Mouse (Mus musculus) adrenal gland, adult 10 weeks (tissue): Measurements from ENCODE around the gene Dlg4. TPM values are rescaled to one million over a fixed set of nuclear protein-coding genes. Genes with fewer than 3 reads are reported as not detected.

Source experiments
- polyA plus RNA-seq: library from polyadenylated mRNA; stranded (reverse); fragments of 350-450 nt; fragmentation: Illumina TruSeq; extraction: RNeasy Lipid Tissue Mini Kit (QIAGEN cat#74804); gene quantifications from one replicate; pipeline ENCODE4 v1.2.3, GENCODE M21; 2014; ENCODE audit warnings: low read depth, low replicate concordance

The Dlg4 gene
- polyA plus RNA-seq, result 1.6 TPM

DNA sequence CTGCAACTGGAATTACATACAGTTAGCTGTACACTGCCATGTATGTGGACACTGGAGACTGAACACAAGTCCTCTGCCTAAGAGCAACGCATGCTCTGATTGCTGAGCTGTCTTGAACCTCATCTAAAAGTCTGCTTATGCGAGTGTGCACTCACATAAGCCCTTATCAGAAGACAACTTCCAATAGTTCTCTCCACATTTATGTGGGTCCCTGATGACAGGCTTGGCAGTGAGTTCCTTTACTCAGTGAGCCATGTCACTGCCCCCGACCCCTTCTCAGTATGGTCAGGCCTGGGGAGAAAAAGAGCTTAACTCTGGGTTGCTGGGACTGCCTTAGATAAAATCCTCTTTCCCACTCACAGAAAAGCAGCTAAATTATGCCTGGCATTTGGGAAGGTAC, at the start of gene Dlg4:
Dlg4 (plus strand) TSS at position 274 of the 400 bp plus-strand sequence.

DNA sequence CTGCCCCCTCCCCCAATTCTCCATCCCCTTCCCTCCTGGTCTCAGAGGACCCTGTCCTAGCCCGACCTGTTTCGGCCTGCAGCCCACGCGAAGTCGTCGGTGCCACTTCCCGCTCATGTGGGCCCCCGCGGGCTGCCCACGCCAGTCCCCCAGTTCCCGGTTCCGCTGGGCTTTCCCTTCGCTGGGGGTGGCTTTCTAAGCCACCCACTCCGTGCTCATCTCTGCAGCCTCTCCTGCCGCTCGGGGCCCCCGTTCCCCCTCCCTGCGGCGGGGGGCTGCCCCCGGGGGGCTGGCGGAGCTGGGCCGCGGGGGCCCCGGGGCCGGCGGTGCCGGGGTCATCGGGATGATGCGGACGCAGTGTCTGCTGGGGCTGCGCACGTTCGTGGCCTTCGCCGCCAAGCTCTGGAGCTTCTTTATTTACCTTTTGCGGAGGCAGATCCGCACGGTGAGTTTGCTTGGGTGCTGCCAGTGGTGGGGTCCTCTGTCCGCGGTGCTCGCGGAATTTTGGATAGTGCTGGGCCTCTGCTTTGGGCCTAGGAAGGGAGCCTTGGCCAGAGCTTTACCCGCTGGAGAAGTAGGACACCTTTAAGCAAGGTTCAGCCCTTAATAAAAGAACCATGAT, 35.5 kb upstream of the Dlg4 start, which contains the start of gene Ctdnep1:
Ctdnep1 (plus strand) TSS at position 16 of the 622 bp plus-strand sequence.

GRCm38 (mm10) chr11:69982225-69982624, 34.5 kb upstream of the Dlg4 start, which contains the start of gene Elp5:
Gene Elp5, minus strand, starts transcription at chr11:69982517.

DNA sequence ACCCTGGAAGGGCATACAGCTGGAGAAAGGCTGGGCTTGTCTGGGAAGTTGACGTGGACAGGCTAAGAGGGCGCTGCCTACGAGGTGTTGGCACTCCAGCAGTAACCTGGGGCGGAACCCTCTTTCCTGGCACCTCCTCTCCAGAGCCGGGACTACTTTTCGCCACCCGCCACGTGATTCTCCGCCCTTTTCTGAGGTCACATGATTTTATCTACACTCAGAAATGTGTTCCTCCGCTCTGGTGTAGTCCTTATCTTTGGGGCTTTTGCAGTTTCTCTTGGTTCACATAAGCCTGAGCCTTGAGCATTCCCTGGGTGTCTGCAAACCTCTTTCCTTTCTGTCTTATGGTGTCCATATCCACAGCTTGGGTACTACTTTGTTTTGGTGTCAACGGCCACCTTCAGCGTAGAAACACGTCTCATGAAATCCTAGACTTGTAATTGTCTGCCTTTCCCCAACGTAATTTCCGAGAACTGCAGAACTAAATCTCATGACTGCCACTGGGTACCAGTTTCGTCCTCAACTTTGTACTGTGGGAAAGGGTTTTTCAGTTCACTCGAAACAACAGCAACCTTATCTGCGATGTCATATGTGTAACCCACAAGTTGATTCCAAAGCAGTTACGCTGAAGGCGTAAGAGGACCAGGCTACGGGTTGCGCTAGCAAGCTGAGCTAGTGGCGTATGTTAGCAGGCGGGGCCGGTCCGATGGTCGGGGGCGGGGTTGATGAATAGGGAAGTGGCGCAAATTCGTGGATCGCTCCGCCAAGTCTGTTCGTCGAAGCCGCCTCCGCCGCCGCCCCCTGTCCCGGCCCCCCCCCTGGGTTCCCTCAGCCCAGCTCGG, 25.7 kb upstream of the Dlg4 start, which contains the start of gene Gabarap:
Gabarap (plus strand) TSS at position 294 of the 842 bp plus-strand sequence.

GRCm38 (mm10) chr11:69995391-69995960, 21.3 kb upstream of the Dlg4 start, which contains the start of gene Phf23:
Gene Phf23, plus strand, starts transcription at chr11:69995777.

GRCm38 (mm10) chr11:70000396-70000898, 16.3 kb upstream of the Dlg4 start, which contains the start of gene Dvl2:
Gene Dvl2, plus strand, starts transcription at chr11:70000595.

GRCm38 (mm10) chr11:70014880-70015558, 1.7 kb upstream of the Dlg4 start, which contains the start of gene Acadvl:
Gene Acadvl, minus strand, starts transcription at chr11:70015411.

GRCm38 (mm10) chr11:70053898-70054570, 37.3 kb downstream of the Dlg4 start, which contains the start of gene Asgr1:
Gene Asgr1, plus strand, starts transcription at chr11:70054085.

DNA sequence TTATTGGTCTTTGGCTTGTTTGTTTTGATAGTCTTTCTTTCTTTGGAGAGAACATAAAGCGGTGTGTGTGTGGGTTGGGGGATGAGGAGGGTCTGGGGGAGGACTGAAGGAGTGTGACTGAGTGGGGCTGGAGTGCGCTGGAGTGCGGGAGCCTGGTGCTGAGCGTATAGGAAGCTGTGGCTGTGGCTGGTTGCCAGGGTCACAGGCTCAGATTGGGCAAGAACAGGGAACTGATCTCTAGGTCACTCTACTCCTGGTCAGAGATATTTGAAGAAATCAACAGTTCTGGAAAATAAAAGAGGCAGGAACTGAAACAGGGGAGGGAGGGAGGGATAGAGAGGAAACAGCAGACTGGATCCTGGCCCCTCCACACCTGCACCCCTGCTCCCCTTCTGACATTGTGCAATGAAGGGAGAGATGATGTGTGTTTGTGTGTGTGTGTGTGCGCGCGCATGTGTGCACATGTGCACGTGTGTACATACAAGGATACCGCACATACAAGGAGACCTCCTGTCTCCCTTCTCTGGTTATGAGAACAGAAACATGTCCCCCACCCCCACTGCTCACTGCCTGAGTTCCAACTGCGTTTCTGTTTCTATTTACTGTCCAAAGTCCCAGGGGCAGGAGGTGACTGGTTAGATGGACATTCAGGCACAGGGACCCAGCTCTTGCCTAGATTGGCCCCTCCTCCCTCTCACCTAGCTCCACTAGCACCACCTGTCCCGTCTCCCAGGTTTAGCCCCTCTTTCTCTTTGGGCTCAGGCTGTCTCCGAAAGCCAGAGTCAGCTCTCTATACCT, 75.4 kb downstream of the Dlg4 start, which contains the start of gene Asgr2:
Asgr2 (plus strand) TSS at position 659 of the 798 bp plus-strand sequence.

Other genes with a start within 250 kb of the Dlg4 start
- gene Chrnb1, start 221.0 kb upstream of the Dlg4 start, polyA plus RNA-seq, result 1.3 TPM
- 5.0 TPM for gene Fgf11, start 215.1 kb upstream of the Dlg4 start, polyA plus RNA-seq
- not detected for gene Tmem102, start 211.3 kb upstream of the Dlg4 start, polyA plus RNA-seq
- not detected for gene Gm39566, start 201.6 kb upstream of the Dlg4 start, polyA plus RNA-seq
- gene Spem2, start 198.5 kb upstream of the Dlg4 start, polyA plus RNA-seq, result not detected
- gene Spem1, start 194.8 kb upstream of the Dlg4 start, polyA plus RNA-seq, result not detected
- gene Nlgn2, start 179.2 kb upstream of the Dlg4 start, polyA plus RNA-seq, result 1.5 TPM
- 24.3 TPM for gene Tmem256, start 178.4 kb upstream of the Dlg4 start, polyA plus RNA-seq
- 1.6 TPM for gene Plscr3, start 170.6 kb upstream of the Dlg4 start, polyA plus RNA-seq
- gene Tnk1, start 158.2 kb upstream of the Dlg4 start, polyA plus RNA-seq, result not detected
- gene Tmem95, start 138.9 kb upstream of the Dlg4 start, polyA plus RNA-seq, result not detected
- gene Kctd11, start 135.5 kb upstream of the Dlg4 start, polyA plus RNA-seq, result 2.4 TPM
- not detected for gene Acap1, start 121.4 kb upstream of the Dlg4 start, polyA plus RNA-seq
- not detected for gene 2810408A11Rik, start 116.0 kb upstream of the Dlg4 start, polyA plus RNA-seq
- gene Neurl4, start 115.9 kb upstream of the Dlg4 start, polyA plus RNA-seq, result 3.1 TPM
- gene Gps2, start 103.1 kb upstream of the Dlg4 start, polyA plus RNA-seq, result 22.9 TPM
- 242 TPM for gene Eif5a, start 95.0 kb upstream of the Dlg4 start, polyA plus RNA-seq
- 1.4 TPM for gene Ybx2, start 81.1 kb upstream of the Dlg4 start, polyA plus RNA-seq
- gene Slc2a4, start 68.8 kb upstream of the Dlg4 start, polyA plus RNA-seq, result 2.4 TPM
- not detected for gene Cldn7, start 52.2 kb upstream of the Dlg4 start, polyA plus RNA-seq
- 46.8 TPM for gene Ctdnep1, start 35.8 kb upstream of the Dlg4 start, polyA plus RNA-seq
- gene Elp5, start 34.4 kb upstream of the Dlg4 start, polyA plus RNA-seq, result 17.4 TPM
- gene Gabarap, start 25.8 kb upstream of the Dlg4 start, polyA plus RNA-seq, result 525 TPM
- gene Phf23, start 21.2 kb upstream of the Dlg4 start, polyA plus RNA-seq, result 20.2 TPM
- gene Dvl2, start 16.3 kb upstream of the Dlg4 start, polyA plus RNA-seq, result 0.76 TPM
- 27.3 TPM for gene Acadvl, start 1.5 kb upstream of the Dlg4 start, polyA plus RNA-seq
- not detected for gene Asgr1, start 37.1 kb downstream of the Dlg4 start, polyA plus RNA-seq
- not detected for gene Asgr2, start 75.7 kb downstream of the Dlg4 start, polyA plus RNA-seq
- 2.5 TPM for gene Mgl2, start 113.4 kb downstream of the Dlg4 start, polyA plus RNA-seq
- not detected for gene Clec10a, start 139.3 kb downstream of the Dlg4 start, polyA plus RNA-seq
- not detected for gene Slc16a11, start 195.8 kb downstream of the Dlg4 start, polyA plus RNA-seq
- 2.2 TPM for gene Slc16a13, start 204.1 kb downstream of the Dlg4 start, polyA plus RNA-seq
- 13.0 TPM for gene Bcl6b, start 212.9 kb downstream of the Dlg4 start, polyA plus RNA-seq
- 2.4 TPM for gene 0610010K14Rik, start 221.0 kb downstream of the Dlg4 start, polyA plus RNA-seq
- 1.9 TPM for gene Gm21988, start 222.9 kb downstream of the Dlg4 start, polyA plus RNA-seq
- gene Rnasek, start 222.9 kb downstream of the Dlg4 start, polyA plus RNA-seq, result 48.7 TPM
- 0.87 TPM for gene Alox12, start 238.4 kb downstream of the Dlg4 start, polyA plus RNA-seq